Mouse (Mus musculus) heart, adult 2 months (tissue): Measurements from ENCODE around the gene Morn1.

ENCODE experiments used
- CTCF ChIP-seq: fragments of 200-600 bp; IDR thresholded peaks from 2 replicates; pipeline ENCODE4 v1.8.1; 2022; ENCODE audit warnings: antibody characterized with exemption, mild to moderate bottlenecking, moderate library complexity
- EP300 ChIP-seq: fragments of 200-500 bp; IDR thresholded peaks from 2 replicates; pipeline ENCODE4 v1.6.1; 2011; ENCODE audit warnings: low read depth, low read length, control low read depth; ENCODE audit not compliant: insufficient read depth

- TF ChIP-seq CTCF (no peak), EP300 (no peak)
Observed at GRCm38 (mm10) chr4:155139281-155140045, 53.1 kb downstream of the Morn1 start.
